Mouse (Mus musculus) stomach, embryonic 14.5 days (tissue): ENCODE results near the gene Metrn. TPM values are rescaled to one million over a fixed set of nuclear protein-coding genes. Genes with fewer than 3 reads are reported as not detected.

Experiments used
- ATAC-seq: fragments of 200-750 bp; cut with Nextera tagmentation; 2 replicates; pipeline ENCODE4 v1.8.0; 2017; ENCODE audit warnings: low read depth, moderate TSS enrichment; ENCODE audit not compliant: insufficient number of reproducible peaks, insufficient read depth, low FRiP score
- H3K27ac ChIP-seq: fragments of 300-500 bp; sonication (generic); 2 replicates; pipeline ENCODE4 v1.5.1; 2014; ENCODE audit warnings: mild to moderate bottlenecking, low read length, moderate library complexity, mixed read lengths
- H3K27me3 ChIP-seq: fragments of 300-500 bp; sonication (generic); 2 replicates; pipeline ENCODE4 v1.6.1; 2014; ENCODE audit warnings: low read length, control low read depth, mixed read lengths; ENCODE audit not compliant: control insufficient read depth, insufficient read depth
- H3K36me3 ChIP-seq: fragments of 300-500 bp; sonication (generic); 2 replicates; pipeline ENCODE4 v1.6.1; 2014; ENCODE audit warnings: mild to moderate bottlenecking, control low read depth, low read length, moderate library complexity, mixed read lengths; ENCODE audit not compliant: control insufficient read depth, insufficient read depth
- H3K4me1 ChIP-seq: fragments of 300-500 bp; sonication (generic); 2 replicates; pipeline ENCODE4 v1.6.1; 2014; ENCODE audit warnings: low read length, control low read depth, mixed read lengths; ENCODE audit not compliant: control insufficient read depth, insufficient read depth
- H3K4me2 ChIP-seq: fragments of 300-500 bp; sonication (generic); replicated peaks from 2 replicates; pipeline ENCODE4 v1.6.1; 2014; ENCODE audit warnings: low read depth, low read length, control low read depth
- H3K4me3 ChIP-seq: fragments of 300-500 bp; sonication (generic); 2 replicates; pipeline ENCODE4 v1.5.1; 2014; ENCODE audit warnings: low read depth, low read length, control low read depth
- H3K9ac ChIP-seq: fragments of 300-500 bp; sonication (generic); replicated peaks from 2 replicates; pipeline ENCODE4 v1.6.1; 2014; ENCODE audit warnings: low read depth, mild to moderate bottlenecking, control low read depth, low read length, moderate library complexity, mixed read lengths
- H3K9me3 ChIP-seq: fragments of 300-500 bp; sonication (generic); 2 replicates; pipeline ENCODE4 v1.6.1; 2016; ENCODE audit warnings: low read depth, low read length, control low read depth; ENCODE audit not compliant: control insufficient read depth
- WGBS: fragments of 180-500 bp; shearing (Covaris S2); extraction: QIAGEN DNeasy Blood & Tissue Kit; methylation state at CpG from one replicate; pipeline ENCODE4 v1.1.7; 2014; 5-methylcytosine and 5-hydroxymethylcytosine counted together
- polyA plus RNA-seq: library from polyadenylated mRNA; unstranded; fragments of >200 nt; fragmentation: Nextera tagmentation; extraction: Ambion mirVana; gene quantifications from 2 replicates; pipeline ENCODE4 v1.2.1, GENCODE M21; 2014

The Metrn gene
- polyA plus RNA-seq, 1 experiment from 2014 or later, result 8.7 TPM

GRCm38 (mm10) chr17:25757691-25758090 is 39.2 kb downstream of the Metrn start:
- no peaks in the 10 kb centered on the region for H3K27me3 ChIP-seq
- no peaks in the 10 kb centered on the region for H3K36me3 ChIP-seq
- no peak overlapping the region for H3K4me3 ChIP-seq
- 53% methylated on average over 3 of the region's 3 CpGs for WGBS
- H3K4me1 ChIP-seq, result peaks cover 16% of the 10 kb centered on the region; the same call in 1 of the 2 replicates
- H3K27ac ChIP-seq, result no peak overlapping the region
- no peak overlapping the region for H3K9ac ChIP-seq
- H3K4me2 ChIP-seq, result no peak overlapping the region
- ATAC-seq, result no peak
- H3K9me3 ChIP-seq, result no peaks in the 10 kb centered on the region

GRCm38 (mm10) chr17:25756378-25757242 is 40.3 kb downstream of the Metrn start:
- H3K4me3 ChIP-seq, result no peak overlapping the region
- peak overlapping the region; percentile 11; the same call in 1 of the 2 replicates for H3K27ac ChIP-seq
- no peaks in the 10 kb centered on the region for H3K27me3 ChIP-seq
- H3K36me3 ChIP-seq, result no peaks in the 10 kb centered on the region
- H3K4me2 ChIP-seq, result no peak overlapping the region
- H3K4me1 ChIP-seq, result peaks cover 17% of the 10 kb centered on the region
- no peaks in the 10 kb centered on the region for H3K9me3 ChIP-seq
- H3K9ac ChIP-seq, result no peak overlapping the region
- 62% methylated on average over 9 of the region's 9 CpGs for WGBS
- ATAC-seq, result peak; percentile 33; the same call in 1 of the 2 replicates

GRCm38 (mm10) chr17:25755627-25756377 is 41.1 kb downstream of the Metrn start:
- Histone ChIP-seq H3K9ac (no peak overlapping the region), H3K27ac (peak overlapping the region; percentile 11; the same call in 1 of the 2 replicates), H3K27me3 (no peaks in the 10 kb centered on the region), H3K4me3 (no peak overlapping the region), H3K36me3 (no peaks in the 10 kb centered on the region), H3K9me3 (no peaks in the 10 kb centered on the region), H3K4me1 (peaks cover 21% of the 10 kb centered on the region), H3K4me2 (no peak overlapping the region)
- WGBS, result 26% methylated on average over 4 of the region's 4 CpGs
- peak; percentile 74 for ATAC-seq

GRCm38 (mm10) chr17:25755086-25755485 is 41.9 kb downstream of the Metrn start:
- 81% methylated on average over 4 of the region's 4 CpGs for WGBS
- H3K36me3 ChIP-seq, result no peaks in the 10 kb centered on the region

GRCm38 (mm10) chr17:25754241-25754640 is 42.7 kb downstream of the Metrn start, which contains the start of gene Msln:
TSS of gene Msln (minus strand) at chr17:25754378.
- no peaks in the 10 kb centered on the region for H3K9me3 ChIP-seq
- H3K4me3 ChIP-seq, result no peak within 1 kb of the TSS
- H3K4me2 ChIP-seq, result 0 out of 2 replicates have a peak within 1 kb of the TSS, but pooled peaks have one; percentile 10
- no peaks in the 10 kb centered on the region for H3K36me3 ChIP-seq
- H3K9ac ChIP-seq, result no peak within 1 kb of the TSS
- no peaks in the 10 kb centered on the region for H3K27me3 ChIP-seq
- WGBS, result 71% methylated on average over 9 of the region's 9 CpGs
- H3K27ac ChIP-seq, result no peak within 1 kb of the TSS
- peak; percentile 50; the same call in 1 of the 2 replicates for ATAC-seq
- peaks cover 21% of the 10 kb centered on the region for H3K4me1 ChIP-seq

More at GRCm38 (mm10) chr17:25755086-25755485, 41.9 kb downstream of the Metrn start:
- Histone ChIP-seq H3K9ac (no peak overlapping the region), H3K27ac (no peak overlapping the region), H3K4me3 (no peak overlapping the region), H3K27me3 (no peaks in the 10 kb centered on the region), H3K9me3 (no peaks in the 10 kb centered on the region), H3K4me2 (no peak overlapping the region), H3K4me1 (peaks cover 21% of the 10 kb centered on the region)
- ATAC-seq, result no peak

- Histone ChIP-seq H3K4me3 (no peak overlapping the region), H3K36me3 (no peaks in the 10 kb centered on the region), H3K9ac (no peak overlapping the region), H3K9me3 (no peaks in the 10 kb centered on the region), H3K27me3 (no peaks in the 10 kb centered on the region), H3K4me1 (peaks cover 18% of the 10 kb centered on the region), H3K4me2 (no peak overlapping the region), H3K27ac (no peak overlapping the region)
- WGBS, result 21% methylated on average over 5 of the region's 5 CpGs
- ATAC-seq, result no peak
Measured at GRCm38 (mm10) chr17:25751446-25751845, 45.5 kb downstream of the Metrn start.

GRCm38 (mm10) chr17:25749314-25749713 is 47.6 kb downstream of the Metrn start:
- no peaks in the 10 kb centered on the region for H3K27me3 ChIP-seq
- no peak overlapping the region for H3K27ac ChIP-seq
- H3K36me3 ChIP-seq, result no peaks in the 10 kb centered on the region
- H3K4me1 ChIP-seq, result peaks cover 5% of the 10 kb centered on the region
- WGBS, result 89% methylated on average over 6 of the region's 6 CpGs
- no peak overlapping the region for H3K4me2 ChIP-seq
- no peak overlapping the region for H3K4me3 ChIP-seq
- no peak overlapping the region for H3K9ac ChIP-seq
- ATAC-seq, result no peak
- H3K9me3 ChIP-seq, result no peaks in the 10 kb centered on the region

GRCm38 (mm10) chr17:25748238-25748637 is 48.7 kb downstream of the Metrn start:
- Histone ChIP-seq H3K4me1 (peaks cover 5% of the 10 kb centered on the region), H3K27me3 (no peaks in the 10 kb centered on the region), H3K4me3 (no peak overlapping the region), H3K27ac (no peak overlapping the region), H3K9ac (no peak overlapping the region), H3K36me3 (no peaks in the 10 kb centered on the region), H3K4me2 (no peak overlapping the region), H3K9me3 (no peaks in the 10 kb centered on the region)
- 92% methylated on average over 4 of the region's 4 CpGs for WGBS
- ATAC-seq, result no peak
